Mouse (Mus musculus): ENCODE measurements around the gene Gal3st1. TPM values are rescaled to one million over a fixed set of nuclear protein-coding genes. Genes with fewer than 3 reads are reported as not detected.
"Not testable (repeated sequence)": the region's sequence is repeated elsewhere in the genome, so short reads cannot be mapped to it uniquely, and the experiment has no call there.

Gal3st1 gene
- polyA plus RNA-seq (2016; fragmentation: Nextera tagmentation; extraction: Ambion mirVana) = 3.1 and 3.3 TPM in 2 replicates

GRCm38 (mm10) chr11:3983291-3983862 lies at the start of gene Gal3st1:
Gene Gal3st1 (plus strand): TSS chr11:3983636.
- H3K9me3 ChIP-seq (replicated peaks) = no peaks in the 10 kb centered on the region
- H3K9ac ChIP-seq = peak within 1 kb of the TSS; percentile 61
- H3K4me1 ChIP-seq = peaks cover 19% of the 10 kb centered on the region
- peaks cover 29% of the 10 kb centered on the region for H3K36me3 ChIP-seq
- H3K27me3 ChIP-seq = peaks cover 18% of the 10 kb centered on the region
- peak; percentile 59 for ATAC-seq (ENCODE audit: low FRiP score)
- H3K27ac ChIP-seq = no peak within 1 kb of the TSS
- peak within 1 kb of the TSS; percentile 77 for H3K4me2 ChIP-seq (replicated peaks)
- peak within 1 kb of the TSS; percentile 43 for H3K4me3 ChIP-seq
- 1% methylated on average over 29 of the region's 37 CpGs for WGBS

DNA sequence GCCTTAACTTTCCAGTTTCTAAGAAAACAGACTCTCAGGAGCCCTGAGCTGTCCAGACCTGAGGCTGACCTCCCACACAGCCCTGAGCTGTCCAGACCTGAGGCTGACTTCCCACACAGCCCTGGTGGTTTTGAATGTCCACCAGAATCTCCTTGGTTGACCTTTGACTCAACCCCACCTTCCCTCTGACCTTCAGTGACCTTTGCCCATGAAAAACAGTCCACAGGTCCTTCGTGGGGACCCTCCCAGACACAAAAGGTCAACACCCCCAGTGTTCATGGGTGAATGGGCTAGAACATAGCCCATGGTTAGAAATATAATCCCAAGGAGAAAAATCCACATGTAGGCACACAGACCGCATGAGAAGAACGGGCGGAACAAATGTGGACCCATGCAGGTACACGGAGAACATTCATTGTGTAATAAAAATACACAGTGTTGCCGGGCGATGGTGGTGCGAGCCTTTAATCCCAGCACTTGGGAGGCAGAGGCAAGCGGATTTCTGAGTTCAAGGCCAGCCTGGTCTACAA lies 49.6 kb upstream of the Gal3st1 start:
- Histone ChIP-seq H3K36me3 (no peaks in the 10 kb centered on the region), H3K4me3 (no peak overlapping the region), H3K27ac (no peak overlapping the region), H3K4me1 (peaks cover 7% of the 10 kb centered on the region), H3K9me3 (replicated peaks) (no peaks in the 10 kb centered on the region), H3K9ac (no peak overlapping the region), H3K4me2 (replicated peaks) (no peak overlapping the region), H3K27me3 (0 out of 2 replicates have a peak, but pooled peaks cover 3% of the 10 kb centered on the region)
- 82% methylated on average over 9 of the region's 9 CpGs for WGBS
- no peak for ATAC-seq (ENCODE audit: low FRiP score)

- Histone ChIP-seq H3K36me3 (no peaks in the 10 kb centered on the region), H3K9ac (no peak overlapping the region), H3K4me1 (peaks cover 7% of the 10 kb centered on the region), H3K9me3 (replicated peaks) (no peaks in the 10 kb centered on the region), H3K4me2 (replicated peaks) (no peak overlapping the region), H3K27me3 (0 out of 2 replicates have a peak, but pooled peaks cover 3% of the 10 kb centered on the region), H3K27ac (no peak overlapping the region), H3K4me3 (no peak overlapping the region)
- no peak for ATAC-seq (ENCODE audit: low FRiP score)
- WGBS = 72% methylated on average over 4 of the region's 4 CpGs
These were observed 48.3 kb upstream of the Gal3st1 start for GRCm38 (mm10) chr11:3935135-3935534.

GRCm38 (mm10) chr11:3936318-3936717 lies 47.1 kb upstream of the Gal3st1 start:
- H3K9ac ChIP-seq = no peak overlapping the region
- H3K4me3 ChIP-seq = no peak overlapping the region
- H3K4me2 ChIP-seq (replicated peaks) = no peak overlapping the region
- 0 out of 2 replicates have a peak, but pooled peaks cover 3% of the 10 kb centered on the region for H3K27me3 ChIP-seq
- 82% methylated on average over 3 of the region's 3 CpGs for WGBS
- no peak for ATAC-seq (ENCODE audit: low FRiP score)
- H3K9me3 ChIP-seq (replicated peaks) = no peaks in the 10 kb centered on the region
- peaks cover 2% of the 10 kb centered on the region for H3K4me1 ChIP-seq
- no peaks in the 10 kb centered on the region for H3K36me3 ChIP-seq
- no peak overlapping the region for H3K27ac ChIP-seq

GRCm38 (mm10) chr11:3937321-3937874 lies 46.0 kb upstream of the Gal3st1 start:
- H3K27ac ChIP-seq = no peak overlapping the region
- H3K4me3 ChIP-seq = no peak overlapping the region
- no peaks in the 10 kb centered on the region for H3K9me3 ChIP-seq (replicated peaks)
- ATAC-seq (ENCODE audit: low FRiP score) = no peak
- no peaks in the 10 kb centered on the region for H3K4me1 ChIP-seq
- H3K27me3 ChIP-seq = 0 out of 2 replicates have a peak, but pooled peaks cover 3% of the 10 kb centered on the region
- 77% methylated on average over 13 of the region's 13 CpGs for WGBS
- H3K36me3 ChIP-seq = no peaks in the 10 kb centered on the region
- H3K9ac ChIP-seq = no peak overlapping the region
- no peak overlapping the region for H3K4me2 ChIP-seq (replicated peaks)

GRCm38 (mm10) chr11:3941371-3941770 lies 42.1 kb upstream of the Gal3st1 start:
- 89% methylated on average over 7 of the region's 7 CpGs for WGBS
- ATAC-seq (ENCODE audit: low FRiP score) = no peak

GRCm38 (mm10) chr11:3946386-3946785 lies 37.0 kb upstream of the Gal3st1 start:
- H3K27ac ChIP-seq = no peak overlapping the region
- peaks cover 4% of the 10 kb centered on the region; the same call in 1 of the 2 replicates for H3K27me3 ChIP-seq
- no peak overlapping the region for H3K9ac ChIP-seq
- 11% methylated on average over 1 of the region's 1 CpGs for WGBS
- H3K36me3 ChIP-seq = no peaks in the 10 kb centered on the region
- H3K4me1 ChIP-seq = no peaks in the 10 kb centered on the region
- no peak overlapping the region for H3K4me3 ChIP-seq
- no peak overlapping the region for H3K4me2 ChIP-seq (replicated peaks)
- ATAC-seq (ENCODE audit: low FRiP score) = no peak
- no peaks in the 10 kb centered on the region for H3K9me3 ChIP-seq (replicated peaks)

More at GRCm38 (mm10) chr11:3941371-3941770, 42.1 kb upstream of the Gal3st1 start:
- no peak overlapping the region for H3K4me3 ChIP-seq
- no peaks in the 10 kb centered on the region for H3K9me3 ChIP-seq (replicated peaks)
- no peaks in the 10 kb centered on the region for H3K4me1 ChIP-seq
- H3K36me3 ChIP-seq = no peaks in the 10 kb centered on the region
- no peak overlapping the region for H3K4me2 ChIP-seq (replicated peaks)
- H3K27me3 ChIP-seq = peaks cover 4% of the 10 kb centered on the region; the same call in 1 of the 2 replicates
- H3K9ac ChIP-seq = no peak overlapping the region
- H3K27ac ChIP-seq = no peak overlapping the region

GRCm38 (mm10) chr11:3954876-3955275 lies 28.6 kb upstream of the Gal3st1 start:
- ATAC-seq (ENCODE audit: low FRiP score); H3K4me2 ChIP-seq (replicated peaks); H3K27me3 ChIP-seq; H3K4me1 ChIP-seq; H3K4me3 ChIP-seq; H3K9me3 ChIP-seq (replicated peaks); H3K27ac ChIP-seq; H3K9ac ChIP-seq; H3K36me3 ChIP-seq: not testable (repeated sequence)
- 76% methylated on average over 5 of the region's 5 CpGs for WGBS

GRCm38 (mm10) chr11:3955371-3955770 lies 28.1 kb upstream of the Gal3st1 start:
- WGBS = 75% methylated on average over 4 of the region's 4 CpGs
- not testable (repeated sequence) for H3K9me3 ChIP-seq (replicated peaks); ATAC-seq (ENCODE audit: low FRiP score)

GRCm38 (mm10) chr11:3960901-3961300 lies 22.5 kb upstream of the Gal3st1 start:
- no peak for ATAC-seq (ENCODE audit: low FRiP score)
- no peaks in the 10 kb centered on the region; the same call in 1 of the 2 replicates for H3K9me3 ChIP-seq (replicated peaks)
- no peak overlapping the region for H3K27ac ChIP-seq
- no peaks in the 10 kb centered on the region for H3K27me3 ChIP-seq
- peaks cover 17% of the 10 kb centered on the region for H3K4me1 ChIP-seq
- no peaks in the 10 kb centered on the region for H3K36me3 ChIP-seq
- H3K4me2 ChIP-seq (replicated peaks) = no peak overlapping the region
- H3K4me3 ChIP-seq = no peak overlapping the region
- no peak overlapping the region for H3K9ac ChIP-seq
- WGBS = 63% methylated on average over 2 of the region's 2 CpGs

More at GRCm38 (mm10) chr11:3955371-3955770, 28.1 kb upstream of the Gal3st1 start:
- H3K36me3 ChIP-seq; H3K27ac ChIP-seq; H3K4me2 ChIP-seq (replicated peaks); H3K4me1 ChIP-seq; H3K4me3 ChIP-seq; H3K27me3 ChIP-seq; H3K9ac ChIP-seq: not testable (repeated sequence)

DNA sequence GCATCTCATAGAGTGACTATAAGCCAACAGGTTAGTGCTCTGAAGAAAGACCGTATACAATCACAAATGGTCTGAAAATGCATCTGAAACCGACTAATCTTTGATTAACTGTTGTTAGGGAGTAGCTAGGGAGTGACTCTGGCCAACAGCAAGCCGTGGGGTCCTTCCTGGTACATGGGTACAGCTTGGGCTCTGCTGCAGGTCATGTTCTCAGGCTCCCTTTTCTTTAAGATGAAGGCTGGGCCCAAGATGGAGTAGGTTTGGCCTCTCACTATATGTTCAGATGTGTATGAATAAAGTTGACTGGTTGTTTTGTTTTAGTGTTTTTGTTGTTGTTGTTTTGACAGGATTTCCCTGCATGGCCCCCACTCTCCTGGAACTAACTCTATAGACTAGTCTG lies 21.7 kb upstream of the Gal3st1 start:
- no peak overlapping the region for H3K4me3 ChIP-seq
- no peaks in the 10 kb centered on the region for H3K9me3 ChIP-seq (replicated peaks)
- H3K4me1 ChIP-seq = peaks cover 21% of the 10 kb centered on the region
- ATAC-seq (ENCODE audit: low FRiP score) = no peak
- H3K9ac ChIP-seq = no peak overlapping the region
- H3K27me3 ChIP-seq = no peaks in the 10 kb centered on the region
- H3K36me3 ChIP-seq = no peaks in the 10 kb centered on the region
- H3K4me2 ChIP-seq (replicated peaks) = no peak overlapping the region
- H3K27ac ChIP-seq = no peak overlapping the region
- 75% methylated on average over 3 of the region's 3 CpGs for WGBS

- H3K9ac ChIP-seq = no peak overlapping the region
- WGBS = 73% methylated on average over 10 of the region's 10 CpGs
- H3K27ac ChIP-seq = 0 out of 2 replicates have a peak overlapping the region, but pooled peaks have one; percentile 48
These were observed 20.3 kb upstream of the Gal3st1 start for GRCm38 (mm10) chr11:3963155-3963554.

More at GRCm38 (mm10) chr11:3963155-3963554, 20.3 kb upstream of the Gal3st1 start:
- peak overlapping the region; percentile 78 for H3K4me2 ChIP-seq (replicated peaks)
- H3K9me3 ChIP-seq (replicated peaks) = no peaks in the 10 kb centered on the region
- peaks cover 21% of the 10 kb centered on the region for H3K4me1 ChIP-seq
- peak overlapping the region; percentile 85 for H3K4me3 ChIP-seq
- peaks cover 4% of the 10 kb centered on the region; the same call in 1 of the 2 replicates for H3K36me3 ChIP-seq
- ATAC-seq (ENCODE audit: low FRiP score) = peak; percentile 63; the same call in 1 of the 2 replicates
- no peaks in the 10 kb centered on the region for H3K27me3 ChIP-seq

All from hindbrain, embryonic 12.5 days (tissue).